Mouse (Mus musculus) embryonic facial prominence, embryonic 11.5 days (tissue): Measurements from ENCODE around the gene Il1r1. TPM values are rescaled to one million over a fixed set of nuclear protein-coding genes. Genes with fewer than 3 reads are reported as not detected.

Experiments
- ATAC-seq: fragments of 200-750 bp; cut with Nextera tagmentation; replicated peaks from 2 replicates; pipeline ENCODE4 v1.8.0; 2017; ENCODE audit warnings: low read depth; ENCODE audit not compliant: insufficient number of reproducible peaks, low FRiP score, low TSS enrichment
- DNase-seq: peaks from one replicate; pipeline ENCODE4 v3.0.0-alpha.2; 2015; ENCODE audit warnings: low spot score
- H3K27ac ChIP-seq: fragments of 300-500 bp; sonication (generic); replicated peaks from 2 replicates; pipeline ENCODE4 v1.5.1; 2014; ENCODE audit warnings: mild to moderate bottlenecking, low read depth, low read length, control low read depth
- H3K27me3 ChIP-seq: fragments of 300-500 bp; sonication (generic); 2 replicates; pipeline ENCODE4 v1.6.1; 2014; ENCODE audit warnings: mild to moderate bottlenecking, low read length, moderate library complexity, mixed read lengths; ENCODE audit not compliant: control insufficient read depth, insufficient read depth
- H3K36me3 ChIP-seq: fragments of 300-500 bp; sonication (generic); replicated peaks from 2 replicates; pipeline ENCODE4 v1.6.1; 2014; ENCODE audit warnings: low read depth, mild to moderate bottlenecking, low read length, moderate library complexity, mixed read lengths; ENCODE audit not compliant: control insufficient read depth, insufficient read depth
- H3K4me1 ChIP-seq: fragments of 300-500 bp; sonication (generic); 2 replicates; pipeline ENCODE4 v1.6.1; 2014; ENCODE audit warnings: low read length, mixed read lengths; ENCODE audit not compliant: control insufficient read depth, insufficient read depth
- H3K4me2 ChIP-seq: fragments of 300-500 bp; sonication (generic); 2 replicates; pipeline ENCODE4 v1.6.1; 2014; ENCODE audit warnings: low read depth, mild to moderate bottlenecking, control low read depth, low read length, moderate library complexity
- H3K4me3 ChIP-seq: fragments of 300-500 bp; sonication (generic); 2 replicates; pipeline ENCODE4 v1.5.1; 2014; ENCODE audit warnings: low read depth, low read length, control low read depth
- H3K9ac ChIP-seq: fragments of 300-500 bp; sonication (generic); replicated peaks from 2 replicates; pipeline ENCODE4 v1.6.1; 2014; ENCODE audit warnings: mild to moderate bottlenecking, control low read depth, low read length
- H3K9me3 ChIP-seq: fragments of 300-500 bp; sonication (generic); replicated peaks from 2 replicates; pipeline ENCODE4 v1.6.1; 2016; ENCODE audit warnings: mild to moderate bottlenecking, low read length, inconsistent platforms, mixed read lengths; ENCODE audit not compliant: control insufficient read depth
- WGBS: fragments of 180-500 bp; shearing (Covaris S2); extraction: QIAGEN DNeasy Blood & Tissue Kit; methylation state at CpG from one replicate; pipeline ENCODE4 v1.1.7; 2014; 5-methylcytosine and 5-hydroxymethylcytosine counted together
- polyA plus RNA-seq: library from polyadenylated mRNA; unstranded; fragments of >200 nt; fragmentation: Nextera tagmentation; extraction: Ambion mirVana; gene quantifications from 2 replicates; pipeline ENCODE4 v1.2.1, GENCODE M21; 2014

The Il1r1 gene
- polyA plus RNA-seq, 1 experiment from 2014 or later: 1.00 TPM

GRCm38 (mm10) chr1:40221864-40222263 is 3.0 kb upstream of the Il1r1 start:
- no peak overlapping the region for H3K4me2 ChIP-seq
- H3K36me3 ChIP-seq: no peaks in the 10 kb centered on the region
- H3K9ac ChIP-seq: no peak overlapping the region
- no peak overlapping the region for H3K4me3 ChIP-seq
- no peaks in the 10 kb centered on the region for H3K9me3 ChIP-seq
- H3K27ac ChIP-seq: no peak overlapping the region
- H3K4me1 ChIP-seq: no peaks in the 10 kb centered on the region
- DNase-seq: no peak
- no peak for ATAC-seq
- WGBS: 57% methylated on average over 4 of the region's 4 CpGs
- no peaks in the 10 kb centered on the region for H3K27me3 ChIP-seq

- H3K9ac ChIP-seq: no peak overlapping the region
- no peak for ATAC-seq
- no peaks in the 10 kb centered on the region for H3K4me1 ChIP-seq
- H3K4me3 ChIP-seq: no peak overlapping the region
- no peaks in the 10 kb centered on the region for H3K9me3 ChIP-seq
- no peak overlapping the region for H3K27ac ChIP-seq
- no peak overlapping the region for H3K4me2 ChIP-seq
- H3K36me3 ChIP-seq: no peaks in the 10 kb centered on the region
- WGBS: 77% methylated on average over 8 of the region's 8 CpGs
- no peak for DNase-seq
- H3K27me3 ChIP-seq: no peaks in the 10 kb centered on the region
Observed at GRCm38 (mm10) chr1:40222680-40223079, 2.2 kb upstream of the Il1r1 start.

GRCm38 (mm10) chr1:40223591-40223990 is 1.3 kb upstream of the Il1r1 start:
- Histone ChIP-seq H3K4me3 (no peak overlapping the region), H3K9ac (no peak overlapping the region), H3K27me3 (no peaks in the 10 kb centered on the region), H3K9me3 (no peaks in the 10 kb centered on the region), H3K36me3 (no peaks in the 10 kb centered on the region), H3K4me1 (no peaks in the 10 kb centered on the region), H3K4me2 (no peak overlapping the region), H3K27ac (no peak overlapping the region)
- ATAC-seq (no peak), DNase-seq (no peak)
- 89% methylated on average over 2 of the region's 2 CpGs for WGBS

- no peak overlapping the region for H3K27ac ChIP-seq
- ATAC-seq (no peak), DNase-seq (no peak)
- no peak overlapping the region for H3K4me3 ChIP-seq
- no peak overlapping the region for H3K9ac ChIP-seq
- no peaks in the 10 kb centered on the region for H3K9me3 ChIP-seq
- H3K27me3 ChIP-seq: no peaks in the 10 kb centered on the region
- H3K4me2 ChIP-seq: no peak overlapping the region
- no peaks in the 10 kb centered on the region for H3K36me3 ChIP-seq
- H3K4me1 ChIP-seq: no peaks in the 10 kb centered on the region
- 78% methylated on average over 2 of the region's 2 CpGs for WGBS
Observed at GRCm38 (mm10) chr1:40225580-40225979, 700 bp downstream of the Il1r1 start.

- Histone ChIP-seq H3K27ac (no peak overlapping the region), H3K4me1 (no peaks in the 10 kb centered on the region), H3K9me3 (no peaks in the 10 kb centered on the region), H3K9ac (no peak overlapping the region), H3K4me2 (no peak overlapping the region), H3K27me3 (no peaks in the 10 kb centered on the region), H3K4me3 (no peak overlapping the region), H3K36me3 (no peaks in the 10 kb centered on the region)
- DNase-seq (no peak), ATAC-seq (no peak)
- WGBS: 87% methylated on average over 3 of the region's 3 CpGs
Observed at GRCm38 (mm10) chr1:40229033-40229432, 4.2 kb downstream of the Il1r1 start.

- DNase-seq (no peak), ATAC-seq (no peak)
- H3K9ac ChIP-seq: no peak overlapping the region
- H3K27me3 ChIP-seq: no peaks in the 10 kb centered on the region
- H3K36me3 ChIP-seq: no peaks in the 10 kb centered on the region
- H3K4me3 ChIP-seq: no peak overlapping the region
- H3K9me3 ChIP-seq: no peaks in the 10 kb centered on the region
- WGBS: 82% methylated on average over 3 of the region's 3 CpGs
- no peak overlapping the region for H3K4me2 ChIP-seq
- no peaks in the 10 kb centered on the region for H3K4me1 ChIP-seq
- no peak overlapping the region for H3K27ac ChIP-seq
Observed at GRCm38 (mm10) chr1:40229771-40230280, 4.9 kb downstream of the Il1r1 start.

GRCm38 (mm10) chr1:40230336-40230735 is 5.5 kb downstream of the Il1r1 start:
- 78% methylated on average over 7 of the region's 7 CpGs for WGBS

GRCm38 (mm10) chr1:40231116-40231515 is 6.2 kb downstream of the Il1r1 start:
- no peaks in the 10 kb centered on the region for H3K9me3 ChIP-seq
- no peak overlapping the region for H3K4me3 ChIP-seq
- ATAC-seq (no peak), DNase-seq (no peak)
- H3K9ac ChIP-seq: no peak overlapping the region
- H3K4me1 ChIP-seq: no peaks in the 10 kb centered on the region
- 92% methylated on average over 3 of the region's 3 CpGs for WGBS
- H3K27me3 ChIP-seq: no peaks in the 10 kb centered on the region
- H3K27ac ChIP-seq: no peak overlapping the region
- H3K4me2 ChIP-seq: no peak overlapping the region
- no peaks in the 10 kb centered on the region for H3K36me3 ChIP-seq

More at GRCm38 (mm10) chr1:40230336-40230735, 5.5 kb downstream of the Il1r1 start:
- Histone ChIP-seq H3K27ac (no peak overlapping the region), H3K27me3 (no peaks in the 10 kb centered on the region), H3K4me3 (no peak overlapping the region), H3K9ac (no peak overlapping the region), H3K9me3 (no peaks in the 10 kb centered on the region), H3K4me2 (no peak overlapping the region), H3K4me1 (no peaks in the 10 kb centered on the region), H3K36me3 (no peaks in the 10 kb centered on the region)
- no peak for DNase-seq
- ATAC-seq: no peak
